Mouse (Mus musculus): ENCODE results near the gene Abhd6. TPM values are rescaled to one million over a fixed set of nuclear protein-coding genes. Genes with fewer than 3 reads are reported as not detected.

The Abhd6 gene
- not detected in 2 replicates for total RNA-seq (2015; ENCODE audit: low replicate concordance)
- not detected in 2 replicates for total RNA-seq (2017; ENCODE audit: low replicate concordance)

DNA sequence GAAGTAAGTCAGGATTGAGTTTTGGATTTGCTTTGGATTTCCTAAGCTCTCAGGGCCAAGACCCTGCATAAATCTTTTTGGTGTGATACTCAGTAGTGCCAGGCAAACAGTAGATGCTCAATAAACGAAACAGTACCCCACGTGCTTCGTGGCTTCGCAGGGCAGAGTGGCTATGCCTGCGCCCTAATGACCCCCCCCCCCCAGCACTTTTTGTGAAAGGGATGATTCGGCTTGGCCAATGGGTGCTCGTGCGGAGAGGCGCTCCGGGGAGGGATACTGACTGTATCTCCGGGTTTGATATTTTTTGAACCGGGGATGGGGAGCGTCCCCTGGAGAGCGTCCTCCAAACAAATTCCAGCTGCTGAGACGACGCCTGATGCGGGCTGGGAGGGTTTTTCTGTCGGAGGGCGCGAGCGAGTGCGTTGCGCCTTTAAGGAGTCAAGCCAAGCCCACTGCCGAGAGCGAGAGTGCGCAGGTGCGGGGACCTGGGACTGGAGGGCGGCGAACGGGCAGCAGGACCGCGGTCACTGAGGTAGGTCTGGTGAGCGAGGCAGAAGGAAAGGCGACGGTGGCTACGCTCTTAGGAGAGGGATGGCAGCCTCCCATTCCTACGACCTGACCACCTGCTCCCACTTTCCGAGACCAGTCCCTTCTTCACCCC is at the start of gene Abhd6:
Gene Abhd6 (plus strand): TSS at position 471 of the 661 bp plus-strand sequence.
- ATAC-seq (replicated peaks; ENCODE audit: low FRiP score, poor library complexity, severe bottlenecking), result no peak

DNA sequence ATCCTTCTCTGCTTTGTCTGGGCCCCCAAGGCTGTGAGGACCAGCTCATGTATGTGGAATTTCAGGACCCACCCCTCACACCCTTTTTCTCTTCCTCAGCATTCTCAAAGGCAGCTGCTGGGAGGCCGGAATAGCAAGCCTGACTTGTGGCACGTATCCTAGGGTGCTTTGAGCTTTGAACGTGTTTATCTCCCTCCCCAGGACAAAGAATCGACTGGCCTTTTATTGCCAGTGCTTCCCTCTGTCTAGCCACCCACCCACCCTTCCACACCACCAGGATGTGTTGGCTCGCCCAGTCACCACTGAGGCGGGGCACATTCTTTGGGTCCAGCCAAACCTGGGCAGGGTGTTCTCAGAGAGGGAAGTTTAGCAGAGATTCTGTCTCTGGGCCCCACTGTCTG is 48.6 kb upstream of the Abhd6 start:
- ATAC-seq (replicated peaks; ENCODE audit: low FRiP score, poor library complexity, severe bottlenecking), result no peak

DNA sequence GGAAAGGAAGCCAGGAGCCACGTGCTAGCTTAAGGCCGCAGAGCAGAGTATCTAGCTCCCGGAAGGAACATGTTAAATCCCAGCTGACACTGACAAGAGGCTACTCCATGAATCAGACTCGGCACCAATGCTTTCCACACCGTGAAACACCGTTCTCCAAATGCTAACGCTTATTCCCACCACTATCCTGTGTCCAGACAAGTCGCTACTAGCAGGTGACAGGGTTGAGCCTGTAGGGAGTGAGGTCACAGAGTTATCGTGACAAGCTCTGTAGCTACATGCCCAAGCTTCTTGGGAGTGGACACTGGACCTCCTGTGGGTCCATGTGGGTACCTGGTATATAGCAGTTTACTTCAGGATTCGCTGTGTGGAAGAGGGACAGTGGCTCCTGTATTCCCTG is 46.3 kb upstream of the Abhd6 start:
- no peak for ATAC-seq (replicated peaks; ENCODE audit: low FRiP score, poor library complexity, severe bottlenecking)

DNA sequence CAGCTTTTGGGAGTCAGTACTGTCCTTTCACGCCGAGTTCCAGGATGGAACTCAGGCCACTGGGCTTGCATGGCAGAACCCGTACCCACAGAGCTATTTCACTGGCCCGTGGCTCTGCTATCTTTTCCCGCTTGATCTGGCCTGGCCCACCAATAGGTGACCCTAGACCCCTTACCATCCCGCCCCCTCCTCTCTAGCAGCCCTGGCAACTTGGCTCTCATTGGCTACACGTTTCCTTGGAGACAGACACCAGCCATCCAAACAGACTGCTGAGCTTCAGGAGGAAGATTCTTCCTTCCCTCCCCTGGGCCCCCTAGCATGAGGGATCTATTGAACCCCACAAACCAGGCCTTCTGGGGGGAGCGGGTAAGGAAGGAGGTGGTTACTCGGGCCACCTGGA is 45.7 kb upstream of the Abhd6 start, which contains the start of gene Gm45521:
Gene Gm45521 (plus strand): TSS at position 240 of the 400 bp plus-strand sequence.
- ATAC-seq (replicated peaks; ENCODE audit: low FRiP score, poor library complexity, severe bottlenecking), result no peak

DNA sequence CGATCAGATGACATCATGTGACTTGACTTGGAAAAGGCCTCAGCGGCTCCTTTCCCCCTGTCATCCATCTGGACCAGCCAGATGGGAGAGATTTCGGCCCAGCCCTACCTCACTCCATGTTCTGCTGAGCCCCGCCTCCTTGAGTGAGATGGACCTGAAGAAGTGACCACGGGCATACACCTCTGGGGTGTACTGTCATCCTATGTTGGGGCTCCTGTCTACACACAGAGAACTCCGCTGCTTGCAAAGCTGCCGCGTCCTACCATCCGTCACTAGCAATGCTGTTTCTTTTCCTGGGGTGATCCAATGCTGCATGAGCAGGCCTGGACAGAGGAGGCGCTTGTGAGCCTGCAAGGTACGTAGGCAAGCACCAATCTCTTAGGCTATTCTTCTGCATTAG is 42.1 kb upstream of the Abhd6 start:
- ATAC-seq (replicated peaks; ENCODE audit: low FRiP score, poor library complexity, severe bottlenecking), result no peak

DNA sequence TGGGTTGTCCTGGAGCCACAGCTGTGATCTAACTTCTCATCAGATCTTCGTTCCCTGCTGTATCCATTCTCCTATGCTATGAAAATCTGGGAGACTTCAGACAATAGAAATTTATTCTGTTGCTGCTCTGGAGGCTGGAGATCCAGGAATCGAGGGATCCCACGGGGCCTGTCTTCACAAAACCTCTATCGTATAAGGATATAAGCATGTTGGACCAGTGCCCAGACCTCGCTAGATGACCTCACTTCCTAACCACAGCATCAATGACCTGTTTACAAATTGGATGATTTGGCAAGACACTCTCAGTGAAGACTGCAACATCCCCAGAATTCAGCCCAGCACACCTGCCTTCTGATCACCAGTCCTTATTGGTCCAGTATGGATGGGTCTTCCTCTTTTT is 41.0 kb upstream of the Abhd6 start:
- ATAC-seq (replicated peaks; ENCODE audit: low FRiP score, poor library complexity, severe bottlenecking), result no peak

DNA sequence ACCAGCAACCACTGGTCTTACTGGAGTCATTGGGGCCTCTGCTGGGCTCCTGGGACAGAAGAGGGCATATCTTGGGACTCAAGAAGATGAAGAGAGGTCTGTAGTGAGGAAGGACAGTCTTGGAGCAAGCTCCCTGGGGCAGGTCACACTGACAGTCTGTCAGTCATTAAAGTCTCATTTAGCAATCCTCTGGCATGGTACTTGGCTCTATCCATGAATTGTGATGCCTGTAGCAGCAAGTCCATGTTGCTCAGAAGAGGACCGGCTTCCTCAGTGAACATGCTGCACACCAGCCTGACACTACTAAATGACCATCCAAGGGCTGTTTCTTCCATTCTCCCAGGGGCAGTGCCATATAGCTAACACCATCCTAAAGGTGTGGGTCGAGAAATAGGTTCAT is 40.1 kb upstream of the Abhd6 start:
- no peak for ATAC-seq (replicated peaks; ENCODE audit: low FRiP score, poor library complexity, severe bottlenecking)

DNA sequence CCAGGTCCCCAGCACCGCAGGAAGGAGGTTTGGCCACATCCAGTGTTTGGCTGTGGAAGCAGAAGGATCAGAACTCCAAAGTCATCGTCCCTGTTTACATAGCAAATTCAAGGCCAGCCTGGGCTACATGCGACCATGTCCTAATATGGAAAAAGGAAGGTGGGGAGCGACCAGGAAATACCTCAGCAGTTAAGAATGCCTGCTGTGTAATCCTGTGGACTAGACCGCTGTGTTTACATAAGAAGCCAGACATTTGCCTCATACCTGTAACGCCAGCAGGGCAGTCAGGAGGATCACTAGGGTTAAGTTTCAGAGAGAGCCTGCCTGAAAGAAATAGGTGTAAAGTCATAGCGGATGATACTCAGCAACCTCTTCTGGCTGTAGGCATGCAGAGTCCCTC is 39.5 kb upstream of the Abhd6 start:
- ATAC-seq (replicated peaks; ENCODE audit: low FRiP score, poor library complexity, severe bottlenecking), result no peak

DNA sequence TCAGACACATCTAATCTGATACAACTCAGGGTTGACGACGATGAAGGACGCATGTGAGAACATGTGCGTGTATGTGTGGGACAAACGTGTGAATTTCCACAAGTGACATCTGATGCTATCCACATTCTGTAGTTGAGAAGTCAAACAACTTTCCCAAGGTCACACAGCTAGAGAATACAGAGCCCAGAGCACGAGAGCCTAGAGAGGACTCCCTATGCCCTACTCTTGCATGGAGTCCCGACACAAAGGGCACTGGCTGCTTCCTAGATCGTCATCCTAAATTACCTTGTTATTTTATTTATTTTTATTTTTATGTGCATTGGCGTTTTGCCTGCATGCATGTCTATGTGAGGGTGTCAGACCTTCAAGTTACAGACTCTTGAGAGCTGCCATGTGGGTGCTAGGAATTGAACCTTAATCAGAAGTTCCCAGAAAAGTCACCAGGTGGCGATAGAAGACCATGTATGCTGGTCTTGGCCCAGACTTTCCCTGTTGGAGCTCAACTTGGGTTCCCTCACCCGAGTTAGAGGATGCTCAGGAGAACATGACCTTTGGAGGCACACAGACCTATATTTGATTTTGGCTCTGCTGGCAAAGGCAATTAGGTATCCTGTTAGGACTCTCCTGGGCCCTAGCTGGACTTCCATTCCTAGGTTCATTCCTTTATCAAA is 38.3 kb upstream of the Abhd6 start:
- ATAC-seq (replicated peaks; ENCODE audit: low FRiP score, poor library complexity, severe bottlenecking), result no peak

DNA sequence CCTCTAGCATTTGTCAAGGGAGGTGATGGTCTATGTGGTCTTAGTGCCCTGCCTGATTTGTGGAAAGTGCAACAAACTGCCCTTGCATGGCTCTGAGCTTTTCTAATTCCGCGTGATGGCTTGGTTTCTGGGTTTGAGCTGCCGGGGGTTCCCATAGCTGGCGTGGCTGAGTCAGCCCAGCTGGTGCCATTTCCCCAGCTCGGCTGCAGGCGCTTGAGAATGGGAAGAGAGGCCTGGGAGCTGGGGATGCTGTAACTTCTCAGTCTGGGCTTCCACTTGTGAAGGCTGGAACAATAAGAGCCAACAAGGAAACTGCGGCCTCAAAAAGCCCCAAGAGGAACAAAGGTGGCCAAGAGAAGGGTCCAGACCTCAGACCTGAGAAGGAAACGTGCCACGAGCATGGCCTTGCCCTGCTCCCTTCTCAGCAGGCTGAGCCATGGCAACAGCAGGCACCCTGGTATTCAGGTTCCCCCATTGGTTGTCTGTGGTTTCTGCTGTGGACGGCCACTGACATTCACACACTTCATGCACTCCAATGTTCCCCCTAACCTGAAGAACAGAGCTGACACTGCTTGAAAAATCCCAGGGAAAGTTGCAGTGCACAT is 30.7 kb upstream of the Abhd6 start:
- ATAC-seq (replicated peaks; ENCODE audit: low FRiP score, poor library complexity, severe bottlenecking), result no peak

DNA sequence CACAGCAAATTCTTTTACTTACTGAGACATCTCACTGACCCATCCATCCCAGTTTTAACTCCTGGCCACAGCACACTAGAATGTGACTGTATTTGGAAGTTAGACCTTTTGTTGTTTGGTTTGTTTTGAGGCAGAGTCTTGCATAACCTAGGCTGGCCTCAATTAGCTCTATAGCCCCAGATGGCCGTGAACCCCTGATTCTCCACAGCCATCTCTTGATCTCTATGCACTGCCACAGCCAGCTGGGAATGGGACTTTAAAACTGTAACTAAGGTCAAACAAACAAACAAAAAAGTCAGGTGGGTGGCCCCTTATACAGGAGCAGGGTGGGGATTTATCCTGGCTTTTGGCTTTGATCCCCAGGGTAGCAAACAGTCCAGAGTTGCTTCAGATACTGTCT is 28.1 kb upstream of the Abhd6 start:
- ATAC-seq (replicated peaks; ENCODE audit: low FRiP score, poor library complexity, severe bottlenecking), result no peak

DNA sequence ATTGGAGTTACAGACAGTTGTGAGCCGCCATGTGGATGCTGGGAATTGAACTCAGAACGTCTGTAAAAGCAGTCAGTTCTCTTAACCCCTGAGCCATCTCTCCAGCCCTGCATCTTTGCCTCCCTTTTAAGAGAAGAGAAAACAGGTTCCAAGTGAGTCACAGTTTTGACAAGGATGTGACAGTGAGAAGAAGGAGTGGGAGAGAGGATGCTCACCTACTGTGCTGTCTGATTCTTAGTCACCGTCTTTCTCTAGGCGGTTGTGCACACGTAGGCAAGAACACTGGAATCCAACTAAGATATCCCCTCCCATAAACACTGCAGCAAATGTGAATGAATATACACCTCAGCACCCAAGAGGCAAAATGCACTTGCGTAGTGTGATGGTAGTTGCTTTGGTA is 27.5 kb upstream of the Abhd6 start:
- ATAC-seq (replicated peaks; ENCODE audit: low FRiP score, poor library complexity, severe bottlenecking), result no peak

DNA sequence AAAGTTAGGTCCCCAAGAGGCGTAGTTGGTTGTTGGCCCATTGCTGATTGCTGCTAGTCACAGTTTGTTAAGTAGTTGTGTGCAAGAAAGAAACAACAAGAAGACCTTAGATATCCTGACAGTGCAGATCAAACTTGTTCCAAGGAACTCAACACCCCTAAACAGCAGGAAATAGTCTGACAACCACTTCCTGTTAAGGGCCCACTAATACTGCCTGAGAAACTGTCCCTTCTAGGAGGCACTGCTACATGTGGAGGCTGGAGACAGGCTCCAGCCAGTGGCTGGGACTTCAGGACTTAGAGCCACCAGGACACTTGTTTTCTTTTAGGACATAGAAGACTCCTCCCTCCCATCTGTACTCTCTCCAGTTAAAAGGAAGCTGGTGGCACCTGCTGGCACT is 25.2 kb upstream of the Abhd6 start:
- no peak for ATAC-seq (replicated peaks; ENCODE audit: low FRiP score, poor library complexity, severe bottlenecking)

DNA sequence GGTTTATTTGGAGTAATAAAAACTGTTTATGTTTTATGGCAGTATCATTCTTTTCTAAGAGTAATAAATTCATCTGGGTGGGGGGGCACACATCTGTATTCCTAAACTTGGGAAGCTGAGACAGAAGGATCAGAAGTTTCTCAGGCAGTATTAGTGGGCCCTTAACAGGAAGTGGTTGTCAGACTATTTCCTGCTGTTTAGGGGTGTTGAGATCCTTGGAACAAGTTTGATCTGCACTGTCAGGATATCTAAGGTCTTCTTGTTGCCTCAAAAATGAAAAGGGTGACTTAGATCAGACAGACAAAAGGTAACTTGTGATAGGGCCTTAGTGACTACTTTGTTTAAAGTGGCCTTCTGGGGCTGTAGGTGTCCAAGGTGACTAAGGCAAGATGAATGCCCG is 24.5 kb upstream of the Abhd6 start:
- ATAC-seq (replicated peaks; ENCODE audit: low FRiP score, poor library complexity, severe bottlenecking), result no peak

DNA sequence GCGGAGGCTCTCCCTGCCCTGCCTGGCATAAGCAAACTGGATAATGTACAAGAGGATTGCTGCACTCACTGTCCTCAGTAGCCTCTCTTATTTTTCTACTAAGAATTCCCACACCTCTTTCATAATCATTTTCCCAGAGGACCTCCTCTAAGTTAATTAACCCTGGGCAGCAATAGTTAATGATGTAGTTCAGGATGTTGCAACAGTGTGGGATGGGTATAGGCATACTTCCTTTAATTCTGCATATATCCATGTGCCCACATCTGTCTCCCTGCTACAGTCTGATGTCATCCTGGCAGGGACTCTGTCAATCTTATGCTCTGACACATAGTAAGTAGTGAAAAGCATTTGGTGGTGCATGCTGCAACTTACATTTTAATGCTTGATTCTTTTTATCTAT is 21.5 kb upstream of the Abhd6 start:
- ATAC-seq (replicated peaks; ENCODE audit: low FRiP score, poor library complexity, severe bottlenecking), result no peak

DNA sequence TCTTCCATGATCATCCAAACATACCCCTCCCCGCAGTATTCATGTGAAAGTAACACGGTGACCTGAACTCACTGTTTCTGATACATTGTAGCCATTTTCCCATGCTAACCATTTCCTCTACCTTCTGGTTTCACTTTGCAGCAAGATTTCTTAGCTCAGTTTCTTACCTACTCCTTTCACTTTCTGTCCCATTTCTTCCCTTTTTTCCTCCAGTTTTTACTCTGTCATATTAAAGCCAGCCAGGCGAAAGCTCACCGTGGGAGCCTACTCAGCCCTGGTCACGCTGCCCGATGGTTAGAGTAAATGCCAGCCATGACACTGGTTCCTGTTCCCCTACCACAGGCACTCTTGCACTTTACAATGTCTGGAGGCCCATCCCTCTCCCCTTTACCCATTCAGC is 15.8 kb upstream of the Abhd6 start:
- no peak for ATAC-seq (replicated peaks; ENCODE audit: low FRiP score, poor library complexity, severe bottlenecking)

DNA sequence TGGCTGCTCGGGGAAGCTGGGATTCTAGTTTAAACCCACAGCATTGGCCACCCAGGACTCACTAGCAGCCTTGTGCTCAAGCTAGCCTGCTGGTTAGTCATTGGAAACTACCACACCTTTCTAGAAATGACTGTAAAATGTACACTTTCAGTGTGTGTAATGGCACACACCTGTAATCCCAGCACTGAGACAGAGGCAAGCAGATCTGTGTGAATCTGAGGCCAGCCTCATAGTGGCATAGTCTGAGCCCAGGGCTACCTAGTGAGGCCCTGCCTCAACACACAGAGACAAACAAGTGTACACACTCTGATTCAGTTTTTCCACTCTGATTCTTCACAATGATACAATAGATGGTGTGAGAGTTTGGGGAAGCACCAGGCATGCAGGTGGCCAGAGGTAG is 13.3 kb upstream of the Abhd6 start:
- no peak for ATAC-seq (replicated peaks; ENCODE audit: low FRiP score, poor library complexity, severe bottlenecking)

DNA sequence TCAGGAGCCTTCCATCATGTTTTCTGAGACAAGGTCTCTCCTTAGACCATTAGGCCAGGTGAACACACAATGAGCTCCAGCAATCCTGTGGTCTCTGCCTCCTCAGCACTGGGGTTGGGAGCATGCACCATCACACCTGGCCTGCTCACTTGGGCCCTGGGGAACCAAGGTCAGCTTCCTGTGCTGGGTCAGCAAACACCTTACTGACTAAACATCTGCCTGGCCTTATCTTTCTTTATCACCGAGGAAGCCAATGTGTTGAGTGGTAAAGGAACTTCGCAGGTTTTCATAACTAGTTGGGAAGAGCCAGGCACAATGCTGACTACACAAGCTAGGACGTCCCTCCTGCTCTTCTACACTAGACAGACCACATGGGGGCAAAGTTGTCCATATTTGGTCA is 12.7 kb upstream of the Abhd6 start:
- no peak for ATAC-seq (replicated peaks; ENCODE audit: low FRiP score, poor library complexity, severe bottlenecking)

DNA sequence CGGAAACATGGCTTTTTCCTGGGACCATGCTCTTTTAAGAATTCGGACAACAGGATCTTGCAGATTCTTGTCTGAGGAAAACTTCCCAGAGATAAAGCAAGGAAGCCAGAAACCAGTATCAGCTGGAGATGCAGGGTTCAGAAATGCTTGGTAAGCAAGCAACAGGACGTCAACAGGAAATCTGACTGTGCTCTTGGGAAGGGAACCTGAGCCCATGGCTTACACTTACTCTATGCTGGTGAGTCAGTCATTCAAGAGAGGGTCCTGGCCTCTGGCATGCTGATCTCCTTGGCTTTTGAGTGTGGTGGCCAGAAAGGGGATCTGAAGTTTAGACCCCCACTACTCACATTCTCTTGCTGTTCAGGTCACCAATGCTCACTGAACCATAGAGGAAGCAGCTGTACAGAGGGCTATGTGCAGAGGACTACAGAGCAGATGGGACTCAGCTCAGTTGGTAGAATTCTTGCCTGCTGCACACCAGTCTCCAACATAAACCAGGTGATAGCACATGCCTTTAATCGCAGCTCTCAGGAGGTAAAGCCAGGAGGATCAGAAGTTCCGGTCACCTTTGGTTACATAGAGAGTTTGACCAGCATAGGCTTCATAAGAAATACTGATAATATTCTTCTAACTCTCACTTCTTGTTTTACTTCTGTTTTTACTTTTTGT is 11.5 kb upstream of the Abhd6 start:
- no peak for ATAC-seq (replicated peaks; ENCODE audit: low FRiP score, poor library complexity, severe bottlenecking)

DNA sequence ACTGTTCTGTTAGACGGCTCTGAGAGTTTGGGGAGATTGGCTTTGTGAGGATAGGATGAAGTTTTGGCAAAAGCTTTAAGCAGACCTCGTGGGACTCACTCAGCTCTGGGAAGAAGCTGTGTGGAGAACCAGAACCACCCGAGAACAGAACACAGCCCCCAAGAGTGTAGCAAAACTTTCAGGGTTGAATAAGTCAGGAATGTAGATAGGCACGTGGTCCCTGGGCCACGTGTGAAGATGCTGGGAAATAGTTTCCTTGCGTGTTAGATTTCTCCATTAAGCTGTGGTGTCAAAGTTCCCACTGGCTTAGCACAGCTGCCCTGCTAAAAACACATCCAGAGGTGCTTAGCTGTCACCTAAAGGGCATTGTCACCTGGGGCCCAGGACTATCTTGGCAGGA is 10.5 kb upstream of the Abhd6 start:
- no peak for ATAC-seq (replicated peaks; ENCODE audit: low FRiP score, poor library complexity, severe bottlenecking)

DNA sequence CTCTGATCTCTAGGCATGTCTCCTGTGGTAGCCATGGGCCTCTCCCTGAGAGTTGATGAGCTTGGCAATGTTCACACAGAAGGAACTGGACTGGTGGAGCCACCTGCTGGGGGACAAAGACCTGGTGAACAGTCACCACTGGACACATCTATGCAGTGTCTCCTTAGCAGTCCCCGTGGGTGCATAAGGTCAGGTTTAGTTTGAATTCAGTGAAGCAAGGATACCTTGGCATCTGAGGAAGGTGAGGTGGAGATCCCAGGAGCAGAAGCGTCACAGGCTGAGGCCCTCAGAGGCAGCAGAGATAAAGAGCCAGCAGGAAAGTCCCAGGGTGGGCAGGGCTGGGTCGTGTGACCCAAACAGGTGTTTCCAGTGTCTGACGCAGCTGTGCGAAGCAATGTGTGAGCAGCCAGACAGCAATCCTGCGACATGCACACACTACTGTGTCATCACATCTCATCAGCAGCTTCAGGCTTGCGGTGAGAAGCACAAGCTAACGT is 8.4 kb upstream of the Abhd6 start, which contains the start of gene Dnase1l3:
Gene Dnase1l3 (minus strand): TSS at position 303 of the 497 bp plus-strand sequence.
- ATAC-seq (replicated peaks; ENCODE audit: low FRiP score, poor library complexity, severe bottlenecking), result no peak

Measured in erythroid progenitor cell, adult 5-6 weeks (primary cell).